Mouse (Mus musculus): ENCODE results near the gene Arhgap23.

Gene Arhgap23

DNA sequence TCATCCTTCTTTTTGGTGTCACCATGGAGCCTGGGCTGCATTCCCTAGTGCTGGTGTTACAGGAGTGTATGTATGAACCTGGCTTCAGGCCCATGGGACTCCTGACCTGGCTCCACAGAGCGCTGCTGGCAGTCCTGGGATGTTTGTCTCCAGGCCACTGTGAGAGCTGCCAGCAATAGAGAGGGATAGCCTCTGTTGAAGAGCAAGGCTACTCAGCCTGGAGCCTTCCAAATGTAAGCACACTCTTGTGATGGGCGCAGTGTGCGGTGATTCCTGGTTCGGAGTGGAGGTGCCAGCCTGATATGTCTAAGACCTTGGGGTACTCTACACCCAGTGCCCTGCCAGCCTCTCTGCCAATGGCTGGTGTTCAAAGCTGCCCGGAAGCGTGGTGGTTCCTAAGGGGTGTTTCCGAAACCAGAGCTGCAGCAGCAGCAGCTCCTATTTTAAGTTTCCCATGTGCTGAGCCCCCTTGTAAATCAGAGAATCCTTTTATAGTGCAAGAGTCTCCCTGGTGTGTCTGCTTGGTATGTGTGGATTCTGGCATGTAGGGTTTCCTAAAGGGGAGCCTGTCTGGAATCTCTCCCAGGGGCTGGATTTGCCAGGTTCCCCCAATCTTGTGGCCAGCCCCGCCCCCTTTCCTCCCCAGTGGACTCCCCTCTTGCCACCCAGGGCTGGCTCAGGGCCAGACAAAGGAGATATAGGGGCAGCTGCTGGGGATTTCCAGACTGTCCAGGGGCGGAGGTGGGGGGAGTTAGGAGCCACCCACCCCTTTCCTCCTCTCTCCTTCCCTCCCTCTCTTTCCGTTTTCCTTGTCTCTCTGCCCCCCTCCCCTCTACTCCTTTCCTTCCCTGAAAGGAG, 9.0 kb upstream of the Arhgap23 start:
- peak; percentile 69 for DNase-seq

DNA sequence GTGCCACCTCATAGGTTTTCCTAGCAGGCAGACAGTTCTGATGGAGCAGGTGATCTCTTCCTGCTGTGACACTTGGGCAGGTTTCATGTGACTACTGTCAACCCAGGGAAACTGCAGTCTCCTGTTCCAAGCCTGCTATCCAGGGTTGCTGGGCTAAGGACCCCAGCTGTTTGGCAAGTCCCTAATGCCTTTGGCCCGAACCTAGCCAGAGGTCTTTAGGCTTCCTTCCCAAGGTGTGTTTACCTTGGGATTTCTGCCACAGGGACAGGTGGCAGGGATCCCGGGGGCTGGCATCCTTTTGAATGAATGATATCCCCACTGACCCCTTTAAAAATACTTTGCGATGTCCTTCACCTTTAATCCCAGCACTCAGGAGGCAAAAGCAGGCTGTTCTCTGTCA, 7.9 kb upstream of the Arhgap23 start:
- no peak for DNase-seq

GRCm38 (mm10) chr11:97408171-97408570, 7.2 kb upstream of the Arhgap23 start:
- DNase-seq = peak; percentile 92

DNA sequence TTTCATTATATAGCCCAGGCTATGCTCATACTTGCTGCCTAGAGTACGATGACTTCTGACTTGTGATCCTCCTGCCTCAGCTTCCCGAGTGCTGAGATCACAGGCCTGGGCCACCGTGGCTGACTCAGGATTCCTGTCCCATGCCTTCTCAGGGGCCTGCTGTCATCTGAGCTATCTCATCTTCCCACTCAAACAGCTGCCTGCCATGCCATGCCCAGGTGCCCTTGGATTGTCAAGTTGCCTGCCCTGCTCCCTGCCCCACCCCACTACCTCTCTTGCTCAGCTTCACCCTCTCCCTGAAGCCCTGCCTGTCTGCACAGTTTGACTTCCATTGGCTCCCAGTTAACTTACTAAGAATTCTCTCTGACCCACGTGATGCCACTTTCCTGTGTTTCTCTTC, 4.4 kb upstream of the Arhgap23 start:
- DNase-seq = no peak

DNA sequence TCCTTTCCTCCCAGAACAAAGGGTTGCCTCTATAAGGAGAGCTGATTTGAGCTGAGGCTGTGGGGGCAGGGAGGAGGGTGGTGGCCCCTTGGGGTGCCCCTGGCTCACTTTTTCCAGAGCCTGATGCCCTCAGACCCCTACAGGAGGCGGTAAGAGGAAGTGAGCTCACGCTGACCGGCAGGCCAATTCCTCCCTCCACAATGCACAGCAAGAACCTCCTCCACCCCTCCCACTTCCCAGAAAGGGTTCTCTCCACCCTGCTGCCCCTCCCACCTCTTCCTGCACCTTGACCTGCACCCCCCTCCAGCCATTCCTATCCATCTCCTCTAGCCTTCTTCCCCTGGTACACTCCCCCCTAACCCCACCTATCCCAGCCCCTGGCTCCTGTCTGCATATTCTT, 3.2 kb upstream of the Arhgap23 start:
- no peak for DNase-seq

- no peak for DNase-seq
Observed at GRCm38 (mm10) chr11:97412808-97413347, 2.5 kb upstream of the Arhgap23 start.

- DNase-seq = no peak
Observed at GRCm38 (mm10) chr11:97415712-97416636, 641 bp downstream of the Arhgap23 start.

- DNase-seq = no peak
Observed at GRCm38 (mm10) chr11:97416637-97417035, 1.3 kb downstream of the Arhgap23 start.

- no peak for DNase-seq
Observed at GRCm38 (mm10) chr11:97418834-97419539, 3.7 kb downstream of the Arhgap23 start.

- no peak for DNase-seq
Observed at GRCm38 (mm10) chr11:97419540-97419900, 4.2 kb downstream of the Arhgap23 start.

- DNase-seq = no peak
Observed at GRCm38 (mm10) chr11:97422507-97422906, 7.2 kb downstream of the Arhgap23 start.

DNA sequence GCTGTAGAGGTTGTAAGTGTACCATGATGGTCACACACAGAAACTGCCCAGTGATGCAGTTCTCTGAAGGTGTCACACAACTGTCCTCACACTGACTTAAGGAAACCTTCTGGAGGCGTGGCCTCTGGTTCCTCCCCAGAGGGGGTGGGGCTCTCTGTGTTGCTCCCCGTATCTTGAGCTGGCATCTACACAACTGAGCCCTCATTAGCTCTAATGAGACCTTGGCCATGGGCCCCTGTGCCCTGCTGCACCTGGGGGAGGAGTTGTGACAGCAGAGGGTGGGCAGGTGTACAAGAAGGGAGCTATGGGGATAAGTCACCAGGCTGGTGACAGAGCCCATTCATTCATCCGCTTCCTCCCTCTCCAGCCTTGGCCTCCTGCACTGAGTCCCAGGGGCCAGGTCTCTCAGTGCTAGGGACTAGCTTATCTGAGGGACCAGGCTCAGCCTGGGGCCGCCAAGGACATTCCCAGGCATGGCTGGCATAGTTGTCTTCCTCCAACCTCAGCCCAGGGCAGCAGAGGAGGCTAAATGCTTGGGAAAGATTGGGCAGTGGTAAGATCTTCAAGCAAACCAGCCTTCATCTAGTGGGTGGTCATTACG, 8.9 kb downstream of the Arhgap23 start:
- DNase-seq = no peak

- no peak for DNase-seq
Observed at GRCm38 (mm10) chr11:97424802-97425201, 9.5 kb downstream of the Arhgap23 start.

GRCm38 (mm10) chr11:97427794-97428725, 12.7 kb downstream of the Arhgap23 start:
- DNase-seq = peak; percentile 75

DNA sequence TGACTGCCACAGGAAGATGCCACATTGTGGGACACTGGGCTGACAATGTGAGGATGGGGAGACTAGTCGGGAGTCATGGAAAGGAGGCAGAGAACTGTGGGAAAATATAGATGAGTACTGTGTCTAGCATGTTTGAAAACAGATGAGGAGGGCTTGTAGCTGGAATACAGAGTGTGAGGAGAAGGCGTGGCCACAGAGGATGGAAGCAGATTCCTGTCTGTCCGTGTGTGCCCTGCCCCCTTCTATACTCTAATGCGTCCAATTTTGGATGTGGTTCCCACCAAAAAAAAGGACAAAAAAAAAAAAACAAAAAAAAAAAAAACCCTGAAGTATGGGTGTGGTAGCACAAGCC, 13.4 kb downstream of the Arhgap23 start:
- no peak for DNase-seq

GRCm38 (mm10) chr11:97429615-97430014, 14.3 kb downstream of the Arhgap23 start:
- DNase-seq = no peak

DNA sequence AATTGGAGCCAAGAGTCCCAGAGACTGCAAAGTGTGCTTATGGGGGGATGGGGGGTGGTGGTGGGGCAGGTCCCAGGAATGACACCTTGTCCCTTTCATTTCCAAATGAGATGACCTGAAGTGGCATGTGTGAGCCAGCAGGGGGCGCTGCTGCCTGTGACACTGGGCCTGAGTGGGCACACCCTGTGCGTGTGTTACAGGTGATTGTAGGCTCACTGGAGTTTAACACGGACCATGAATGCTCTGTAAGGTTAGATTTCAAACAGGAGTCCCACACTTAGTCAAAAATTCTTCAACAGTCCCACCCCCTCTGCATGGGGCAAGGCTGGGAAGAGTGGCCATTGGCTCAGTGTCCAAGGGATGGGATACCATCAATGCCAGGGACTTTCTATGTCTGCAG, 16.7 kb downstream of the Arhgap23 start:
- DNase-seq = peak; percentile 84

DNA sequence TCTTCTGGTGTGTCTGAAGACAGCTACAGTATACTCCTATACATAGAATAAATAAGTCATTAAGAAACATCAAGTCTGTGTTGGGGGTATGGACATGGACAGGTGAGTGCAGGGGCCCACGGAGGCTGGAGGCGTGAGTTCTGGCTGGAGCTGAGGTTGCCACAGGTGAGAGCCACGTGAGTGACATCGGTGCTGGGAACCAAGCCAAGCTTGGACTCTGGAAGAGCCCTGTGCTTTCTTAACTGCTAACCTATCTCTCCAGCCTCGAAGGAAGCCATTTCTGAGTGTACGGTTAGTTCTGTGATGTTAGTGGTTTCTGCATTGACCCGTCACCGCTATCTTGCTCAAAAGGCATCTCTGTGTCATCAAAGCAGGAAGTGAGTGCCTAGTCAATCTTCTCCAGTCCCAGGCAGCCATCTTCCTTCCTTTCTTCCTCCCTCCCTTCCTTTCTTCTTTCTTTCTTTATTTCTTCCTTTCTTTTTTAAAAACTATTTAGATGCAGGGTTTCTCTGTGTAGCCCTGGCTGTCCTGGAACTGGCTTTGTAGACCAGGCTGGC, 17.7 kb downstream of the Arhgap23 start:
- no peak for DNase-seq

DNA sequence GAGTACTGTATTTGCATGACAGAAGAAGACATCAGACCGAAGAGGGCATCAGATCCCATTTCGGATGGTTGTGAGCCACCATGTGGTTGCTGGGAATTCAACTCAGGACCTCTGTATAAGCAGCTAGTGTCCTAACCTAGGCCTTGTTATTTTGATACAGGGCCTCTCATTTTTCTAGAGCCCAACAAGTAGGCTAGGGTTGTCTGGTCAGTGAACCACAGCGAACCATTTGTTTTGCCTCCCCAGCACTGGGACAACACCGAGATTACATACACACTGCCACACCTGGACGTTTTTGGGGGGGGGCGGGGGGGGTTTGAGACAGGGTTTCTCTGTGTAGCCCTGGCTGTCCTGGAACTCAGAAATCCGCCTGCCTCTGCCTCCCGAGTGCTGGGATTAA, 18.8 kb downstream of the Arhgap23 start:
- DNase-seq = no peak

- DNase-seq = peak; percentile 68
Observed at GRCm38 (mm10) chr11:97434704-97435454, 19.5 kb downstream of the Arhgap23 start.
